Mouse (Mus musculus): ENCODE measurements around the gene Tas2r144. TPM values are rescaled to one million over a fixed set of nuclear protein-coding genes. Genes with fewer than 3 reads are reported as not detected.

Gene Tas2r144
- not detected in 2 replicates for polyA plus RNA-seq (2015; fragmentation: Nextera tagmentation; extraction: Ambion mirVana)

DNA sequence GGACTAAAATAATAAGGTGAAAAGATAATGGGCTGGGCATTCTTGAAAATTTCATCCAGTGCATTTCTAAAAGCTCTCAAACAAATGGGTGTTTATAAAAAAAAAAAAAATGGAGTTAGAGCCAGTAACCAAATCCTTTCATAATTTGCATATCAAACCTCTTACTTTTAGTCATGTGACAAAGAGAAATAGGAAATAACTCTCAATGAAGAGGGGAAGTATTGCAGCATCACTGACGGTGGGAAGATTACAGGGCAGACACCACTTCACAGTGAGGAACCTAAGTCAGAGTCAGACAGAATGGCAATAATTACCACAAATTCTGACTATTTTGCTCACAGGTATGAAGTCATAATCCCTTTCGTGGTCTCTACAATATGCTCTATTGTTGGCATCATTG, at the start of gene Tas2r144:
TSS of gene Tas2r144 (plus strand) at position 301 of the 400 bp plus-strand sequence.

DNA sequence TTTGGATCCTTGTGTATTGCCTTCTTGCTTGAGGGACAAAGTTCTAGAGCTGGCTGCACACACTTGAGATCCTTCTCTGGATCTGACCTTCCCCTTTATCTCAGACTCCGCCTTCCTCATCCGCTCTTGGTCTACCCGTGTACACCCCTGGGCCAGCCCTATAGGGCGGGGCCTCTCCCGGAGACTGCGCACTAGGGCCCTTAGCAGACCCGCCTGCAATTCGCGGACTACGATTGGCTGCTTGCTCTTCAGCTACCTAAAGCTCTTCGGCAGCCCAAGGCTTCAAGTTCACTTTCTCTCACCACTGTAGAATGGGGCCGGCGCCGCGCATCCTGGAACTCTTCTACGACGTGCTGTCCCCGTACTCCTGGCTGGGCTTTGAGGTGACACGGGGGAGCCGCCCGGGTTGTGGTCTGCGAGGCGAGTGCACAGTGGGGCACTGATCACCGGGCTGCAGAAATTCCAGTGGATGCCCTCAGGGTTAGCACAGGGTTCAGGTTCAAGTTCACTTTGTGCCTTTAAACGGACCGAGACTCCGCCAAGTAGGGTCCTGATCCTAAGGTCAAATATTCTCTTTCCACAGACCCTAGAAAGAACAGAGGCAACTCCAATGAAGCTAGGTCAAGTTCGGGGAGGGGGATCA, 30.7 kb downstream of the Tas2r144 start, which contains the start of gene Gstk1:
TSS of gene Gstk1 (plus strand) at position 225 of the 643 bp plus-strand sequence.

DNA sequence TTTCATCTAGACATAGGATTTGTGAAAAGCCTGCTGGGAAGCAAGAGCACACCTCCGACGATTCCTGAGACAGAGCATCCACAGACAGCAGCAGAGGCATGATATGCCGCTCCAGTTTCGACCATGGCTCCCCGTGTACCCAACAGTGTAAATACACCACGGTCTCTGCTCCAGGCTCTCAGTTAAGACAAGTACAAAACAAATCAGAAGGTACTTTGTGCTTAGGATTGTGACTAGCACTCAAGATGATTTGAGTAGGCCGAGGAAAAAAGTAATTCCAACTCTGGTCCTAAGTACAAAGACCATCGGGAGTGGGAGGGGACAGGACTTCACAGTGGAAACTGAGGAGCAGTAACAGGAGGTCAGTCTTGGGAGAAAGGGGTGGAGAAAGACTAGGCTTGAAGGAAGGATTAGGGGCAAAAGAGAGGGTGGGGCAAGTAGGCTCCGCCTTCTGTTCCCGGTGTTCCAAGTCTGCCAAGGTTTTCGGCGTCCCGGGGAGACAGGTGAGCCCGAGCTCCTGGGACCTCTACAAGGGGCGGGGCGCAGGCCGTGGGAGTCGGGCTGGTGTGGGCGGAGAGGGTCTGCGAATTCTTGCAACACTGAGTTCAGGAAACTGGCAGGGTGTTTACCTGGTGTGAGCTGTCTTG, 46.5 kb downstream of the Tas2r144 start, which contains the start of gene Tmem139:
TSS of gene Tmem139 (plus strand) at position 447 of the 647 bp plus-strand sequence.

DNA sequence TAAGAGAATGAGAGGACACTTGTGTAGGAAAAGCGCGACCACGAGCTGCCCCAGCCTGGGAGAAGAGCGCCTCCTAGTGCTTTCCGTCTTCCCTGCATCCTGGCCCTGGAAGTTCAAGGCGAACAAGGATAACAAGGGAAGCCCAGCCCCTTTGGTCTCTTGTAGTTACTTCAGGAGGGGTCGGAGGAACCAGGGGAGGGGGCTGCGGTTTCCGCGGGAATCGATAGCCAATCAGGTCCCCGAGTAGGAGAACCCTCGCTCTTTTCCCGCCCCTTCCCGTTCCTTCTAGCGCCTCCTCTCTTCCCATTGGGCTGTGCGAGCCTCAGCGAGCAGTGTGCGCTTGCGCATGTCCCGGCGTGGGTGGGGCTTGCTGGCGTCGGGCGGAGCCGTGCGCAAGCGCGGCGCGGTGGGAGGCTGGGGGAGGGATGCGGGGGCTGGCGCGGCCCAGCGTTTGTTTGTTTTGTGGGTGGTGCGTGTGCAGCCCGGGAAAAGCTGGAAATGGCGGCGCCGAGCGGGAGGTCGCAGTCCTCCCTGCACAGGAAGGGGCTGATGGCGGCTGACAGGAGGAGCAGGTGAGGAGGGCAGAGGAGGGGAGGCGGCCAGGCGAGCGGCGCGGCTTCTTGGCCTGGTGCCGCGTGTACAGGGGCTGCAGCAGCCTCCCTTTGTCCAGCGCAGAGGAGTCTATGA, 49.6 kb downstream of the Tas2r144 start, which contains the start of gene Casp2:
TSS of gene Casp2 (plus strand) at position 360 of the 687 bp plus-strand sequence.

Other genes with a start within 250 kb of the Tas2r144 start
- not detected in 2 replicates for gene Sval3, start 247.2 kb upstream of the Tas2r144 start, polyA plus RNA-seq (2015; fragmentation: Nextera tagmentation; extraction: Ambion mirVana)
- not detected in 2 replicates for gene Sva, start 176.9 kb upstream of the Tas2r144 start, polyA plus RNA-seq (2015; fragmentation: Nextera tagmentation; extraction: Ambion mirVana)
- gene Tas2r139, start 74.4 kb upstream of the Tas2r144 start, polyA plus RNA-seq (2015; fragmentation: Nextera tagmentation; extraction: Ambion mirVana), result not detected in 2 replicates
- 69.9 and 129 TPM in 2 replicates for gene Gstk1, start 30.6 kb downstream of the Tas2r144 start, polyA plus RNA-seq (2015; fragmentation: Nextera tagmentation; extraction: Ambion mirVana)
- gene Tmem139, start 46.6 kb downstream of the Tas2r144 start, polyA plus RNA-seq (2015; fragmentation: Nextera tagmentation; extraction: Ambion mirVana), result 0.30 and 0.54 TPM in 2 replicates
- gene Casp2, start 49.7 kb downstream of the Tas2r144 start, polyA plus RNA-seq (2015; fragmentation: Nextera tagmentation; extraction: Ambion mirVana), result 12.3 and 19.0 TPM in 2 replicates
- 0.14 TPM in 1 of 2 replicates, not detected in the other for gene Clcn1, start 71.4 kb downstream of the Tas2r144 start, polyA plus RNA-seq (2015; fragmentation: Nextera tagmentation; extraction: Ambion mirVana)
- 0.35 and 0.96 TPM in 2 replicates for gene Fam131b, start 109.3 kb downstream of the Tas2r144 start, polyA plus RNA-seq (2015; fragmentation: Nextera tagmentation; extraction: Ambion mirVana)
- gene Zyx, start 134.3 kb downstream of the Tas2r144 start, polyA plus RNA-seq (2015; fragmentation: Nextera tagmentation; extraction: Ambion mirVana), result 103 and 107 TPM in 2 replicates
- 1.5 TPM in 2 replicates for gene Epha1, start 157.9 kb downstream of the Tas2r144 start, polyA plus RNA-seq (2015; fragmentation: Nextera tagmentation; extraction: Ambion mirVana)
- not detected in 2 replicates for gene Tas2r143, start 184.9 kb downstream of the Tas2r144 start, polyA plus RNA-seq (2015; fragmentation: Nextera tagmentation; extraction: Ambion mirVana)
- gene Tas2r135, start 190.1 kb downstream of the Tas2r144 start, polyA plus RNA-seq (2015; fragmentation: Nextera tagmentation; extraction: Ambion mirVana), result not detected in 2 replicates
- gene Tas2r126, start 219.2 kb downstream of the Tas2r144 start, polyA plus RNA-seq (2015; fragmentation: Nextera tagmentation; extraction: Ambion mirVana), result 0.15 TPM in 1 of 2 replicates, not detected in the other
- not detected in 2 replicates for gene Olfr458, start 249.9 kb downstream of the Tas2r144 start, polyA plus RNA-seq (2015; fragmentation: Nextera tagmentation; extraction: Ambion mirVana)